Mouse (Mus musculus) C3H10T1/2 (cell line): ENCODE results near the gene Aldh1a1. TPM values are rescaled to one million over a fixed set of nuclear protein-coding genes. Genes with fewer than 3 reads are reported as not detected.

Source experiments
- polyA plus RNA-seq, 2 experiments: library from polyadenylated mRNA; unstranded; fragments of >200 nt; fragmentation: generic; extraction: Trizol; gene quantifications; one replicate each; pipeline ENCODE4 v1.2.1; 2012; ENCODE audit warnings: missing spikeins in 2 of 2

The Aldh1a1 gene
- polyA plus RNA-seq, result under 1 TPM; 0.02 to 0.38 TPM

GRCm38 (mm10) chr19:20492491-20492890, at the start of gene Aldh1a1:
Gene Aldh1a1, plus strand, starts transcription at chr19:20492715.

Other genes starting within 250 kb of the Aldh1a1 start
- gene Anxa1, start 101.8 kb upstream of the Aldh1a1 start, polyA plus RNA-seq, result 100 to 1,000 TPM in 1 of 2 experiments, 10 to 100 TPM in 1; 32.4 to 412 TPM
- 1 to 10 TPM in 1 of 2 experiments, not detected in 1; 1.1 TPM for gene Aldh1a7, start 234.8 kb downstream of the Aldh1a1 start, polyA plus RNA-seq